Mouse (Mus musculus) heart, postnatal 4 days (tissue): ENCODE measurements around the gene Nfkb1. TPM values are rescaled to one million over a fixed set of nuclear protein-coding genes. Genes with fewer than 3 reads are reported as not detected.

Experiments
- DNase-seq: peaks from one replicate; pipeline ENCODE4 v3.0.0; 2021
- total RNA-seq, 2 experiments: library from RNA; stranded (reverse); gene quantifications; 2 replicates each; pipeline ENCODE4 v1.2.3; 2021

Nfkb1 gene
- total RNA-seq, 2 experiments from 2014 or later = 47.0 to 49.9 TPM

GRCm38 (mm10) chr3:135699523-135700264 is 8.3 kb upstream of the Nfkb1 start:
- DNase-seq = peak; percentile 14

- DNase-seq = no peak
Measured at GRCm38 (mm10) chr3:135698466-135698975, 7.2 kb upstream of the Nfkb1 start.

GRCm38 (mm10) chr3:135696262-135696661 is 4.9 kb upstream of the Nfkb1 start:
- DNase-seq = no peak

- peak; percentile 55 for DNase-seq
Measured at GRCm38 (mm10) chr3:135692999-135693398, 1.7 kb upstream of the Nfkb1 start.

GRCm38 (mm10) chr3:135690568-135691190 is 668 bp downstream of the Nfkb1 start:
- DNase-seq = peak; percentile 57

- no peak for DNase-seq
Measured at GRCm38 (mm10) chr3:135689773-135690567, 1.4 kb downstream of the Nfkb1 start.

GRCm38 (mm10) chr3:135688970-135689772 is 2.2 kb downstream of the Nfkb1 start:
- DNase-seq = no peak

- DNase-seq = no peak
Measured at GRCm38 (mm10) chr3:135687965-135688364, 3.4 kb downstream of the Nfkb1 start.

GRCm38 (mm10) chr3:135686419-135686818 is 4.9 kb downstream of the Nfkb1 start:
- DNase-seq = no peak

- DNase-seq = no peak
Measured at GRCm38 (mm10) chr3:135683275-135683674, 8.1 kb downstream of the Nfkb1 start.

GRCm38 (mm10) chr3:135682240-135682639 is 9.1 kb downstream of the Nfkb1 start:
- DNase-seq = no peak

GRCm38 (mm10) chr3:135681272-135681783 is 10.0 kb downstream of the Nfkb1 start:
- no peak for DNase-seq

GRCm38 (mm10) chr3:135680213-135680843 is 11.0 kb downstream of the Nfkb1 start:
- DNase-seq = no peak

- DNase-seq = no peak
Measured at GRCm38 (mm10) chr3:135677064-135677463, 14.3 kb downstream of the Nfkb1 start.

- DNase-seq = no peak
Measured at GRCm38 (mm10) chr3:135676364-135676763, 15.0 kb downstream of the Nfkb1 start.

- DNase-seq = no peak
Measured at GRCm38 (mm10) chr3:135675480-135675879, 15.9 kb downstream of the Nfkb1 start.

GRCm38 (mm10) chr3:135674716-135675392 is 16.5 kb downstream of the Nfkb1 start:
- no peak for DNase-seq

GRCm38 (mm10) chr3:135673695-135674094 is 17.7 kb downstream of the Nfkb1 start:
- DNase-seq = peak; percentile 23

GRCm38 (mm10) chr3:135673041-135673440 is 18.3 kb downstream of the Nfkb1 start:
- no peak for DNase-seq

GRCm38 (mm10) chr3:135672135-135672534 is 19.2 kb downstream of the Nfkb1 start:
- DNase-seq = no peak

- DNase-seq = no peak
Measured at GRCm38 (mm10) chr3:135670869-135671268, 20.5 kb downstream of the Nfkb1 start.
